Mouse (Mus musculus) 3134 (cell line): ENCODE results near the gene AL732309.1.
A peak's percentile ranks its signal among the peaks of the same experiment; 100 is the strongest.

Experiments
- DNase-seq: peaks from one replicate; pipeline ENCODE4 v3.0.0-alpha.2; 2011; ENCODE audit warnings: low spot score; ENCODE audit not compliant: insufficient read length; ENCODE audit errors: extremely low read depth

AL732309.1 gene

DNA sequence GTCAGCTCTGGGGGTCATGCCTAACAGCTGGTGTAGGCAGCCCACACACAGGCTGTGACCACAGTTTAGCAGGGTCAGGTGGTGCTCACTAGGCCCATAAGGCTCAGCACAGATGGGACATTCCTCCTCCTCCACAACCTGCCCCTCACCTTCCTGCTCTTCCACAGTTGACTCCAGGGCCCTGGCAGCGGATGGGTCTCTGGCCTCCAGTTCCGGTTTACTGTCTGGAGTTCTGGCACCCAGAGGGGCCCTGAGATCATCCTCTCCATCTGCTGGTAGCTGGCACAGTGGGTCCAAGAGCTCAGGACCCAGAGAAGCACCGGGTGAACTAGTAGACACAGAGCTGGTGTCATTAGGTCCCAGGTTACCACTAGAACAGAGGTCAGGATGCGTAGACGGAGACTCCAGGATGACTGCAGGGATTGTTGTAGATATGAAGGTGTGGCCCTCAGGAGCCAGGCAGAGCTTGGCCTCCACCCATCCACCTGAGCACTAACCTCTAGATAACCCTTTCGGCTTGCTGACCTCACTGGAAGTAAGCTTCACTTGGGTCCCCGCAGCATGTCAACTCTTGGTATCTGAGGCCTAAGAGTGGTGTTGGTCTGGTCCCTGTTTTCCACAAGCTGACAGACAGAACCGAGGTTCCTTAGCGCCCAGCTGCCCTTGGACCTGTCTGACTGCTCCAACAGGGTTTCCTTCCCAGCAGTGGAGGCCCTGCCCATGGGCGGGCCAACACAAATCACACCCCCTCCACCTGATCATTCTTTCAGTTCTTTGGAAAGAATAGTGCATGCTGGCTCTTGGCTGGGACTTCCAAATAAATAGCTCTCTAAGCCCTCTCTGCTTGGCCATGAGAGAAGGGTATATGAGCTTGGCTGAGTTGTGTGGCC lies at the start of gene AL732309.1:
Gene AL732309.1 (minus strand): TSS at position 681 of the 890 bp plus-strand sequence.
- no peak for DNase-seq

DNA sequence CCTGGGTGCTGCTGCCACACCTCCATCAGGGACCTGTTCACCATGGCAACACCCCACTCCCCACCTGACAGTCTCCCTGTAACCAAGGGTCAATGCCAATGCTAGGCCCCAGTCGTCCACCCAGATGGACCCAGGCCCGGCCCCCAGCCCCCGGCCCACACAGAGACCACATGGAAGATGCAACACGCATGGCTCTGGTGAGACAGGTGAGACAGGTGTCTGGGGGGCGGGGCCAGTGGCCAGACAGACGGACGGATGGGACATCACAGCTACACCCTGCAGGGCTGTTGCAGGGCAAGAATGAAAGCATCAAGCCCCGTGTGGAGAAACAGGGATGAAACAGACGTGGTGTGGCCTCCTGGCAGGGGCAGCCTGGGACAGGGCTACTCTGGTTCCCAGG lies 47.0 kb upstream of the AL732309.1 start:
- DNase-seq = no peak

- no peak for DNase-seq
Measured at GRCm38 (mm10) chr2:25292856-25293255, 46.2 kb upstream of the AL732309.1 start.

- DNase-seq = no peak
Measured at GRCm38 (mm10) chr2:25292054-25292544, 45.4 kb upstream of the AL732309.1 start.

- DNase-seq = no peak
Measured at GRCm38 (mm10) chr2:25291184-25292053, 44.8 kb upstream of the AL732309.1 start.

GRCm38 (mm10) chr2:25290816-25291130 lies 44.1 kb upstream of the AL732309.1 start:
- no peak for DNase-seq

DNA sequence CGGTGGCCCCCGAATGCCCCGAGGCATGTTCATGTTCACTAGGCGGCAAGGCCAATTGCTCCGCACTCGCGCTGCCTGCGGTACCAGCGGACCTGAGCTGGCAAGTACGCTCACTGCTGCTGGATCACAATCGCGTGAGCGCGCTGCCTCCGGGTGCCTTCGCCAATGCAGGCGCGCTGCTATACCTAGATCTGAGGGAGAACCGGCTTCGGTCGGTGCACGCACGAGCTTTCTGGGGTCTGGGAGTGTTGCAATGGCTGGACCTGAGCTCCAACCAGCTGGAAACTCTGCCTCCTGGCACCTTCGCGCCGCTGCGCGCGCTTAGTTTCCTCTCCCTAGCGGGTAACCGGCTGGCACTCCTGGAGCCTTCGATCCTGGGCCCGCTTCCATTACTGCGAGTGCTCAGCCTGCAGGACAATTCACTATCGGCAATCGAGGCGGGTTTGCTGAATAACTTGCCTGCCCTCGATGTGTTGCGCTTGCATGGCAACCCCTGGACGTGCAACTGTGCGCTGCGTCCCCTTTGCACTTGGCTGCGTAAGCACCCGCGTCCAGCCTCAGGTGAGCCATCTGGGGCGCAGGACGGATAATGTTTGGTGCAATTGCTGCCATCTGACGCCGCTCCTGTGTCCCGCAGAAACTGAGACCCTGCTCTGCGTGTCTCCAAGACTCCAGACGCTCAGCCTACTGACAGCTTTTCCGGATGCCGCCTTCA lies 43.6 kb upstream of the AL732309.1 start:
- DNase-seq = no peak

GRCm38 (mm10) chr2:25289651-25290050 lies 43.0 kb upstream of the AL732309.1 start, which contains the start of gene Lrrc26:
Lrrc26 (plus strand) TSS chr2:25289915.
- DNase-seq = no peak

DNA sequence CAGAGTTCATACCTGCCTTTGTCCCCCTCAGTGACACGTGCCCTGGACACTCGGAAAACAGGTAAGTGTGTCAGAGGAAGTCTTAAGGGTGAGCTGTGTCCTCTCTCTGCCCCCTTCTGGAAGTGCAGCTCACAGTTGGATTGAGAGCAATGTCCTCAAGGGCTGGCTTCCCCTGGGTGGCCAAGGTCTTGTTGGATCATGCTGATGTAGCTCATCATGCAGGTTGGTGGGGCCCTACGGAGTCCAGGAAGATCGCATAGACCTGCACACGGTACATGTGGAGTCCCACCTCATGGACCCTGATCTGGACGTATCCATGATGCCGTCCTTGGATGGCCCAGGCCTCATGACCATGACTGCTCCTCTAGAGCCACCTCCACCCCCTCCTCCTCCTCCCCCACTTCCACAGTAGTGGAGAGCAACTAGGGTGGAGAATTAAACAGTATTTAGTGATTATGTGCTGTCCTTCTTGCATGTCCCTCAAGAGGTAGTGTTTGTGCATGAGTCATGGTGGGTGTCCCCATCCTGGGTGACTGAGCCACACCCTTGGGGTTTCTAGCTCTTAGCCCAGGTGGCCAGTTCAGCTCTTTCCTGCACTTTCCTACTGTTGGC lies 42.2 kb upstream of the AL732309.1 start:
- peak; percentile 33 for DNase-seq

GRCm38 (mm10) chr2:25287927-25288649 lies 41.4 kb upstream of the AL732309.1 start, which contains the start of gene Tmem210:
Tmem210 (plus strand) TSS chr2:25288145.
- DNase-seq = no peak

- peak; percentile 36 for DNase-seq
Measured at GRCm38 (mm10) chr2:25286837-25287636, 40.4 kb upstream of the AL732309.1 start.

- DNase-seq = no peak
Measured at GRCm38 (mm10) chr2:25286314-25286713, 39.7 kb upstream of the AL732309.1 start.

DNA sequence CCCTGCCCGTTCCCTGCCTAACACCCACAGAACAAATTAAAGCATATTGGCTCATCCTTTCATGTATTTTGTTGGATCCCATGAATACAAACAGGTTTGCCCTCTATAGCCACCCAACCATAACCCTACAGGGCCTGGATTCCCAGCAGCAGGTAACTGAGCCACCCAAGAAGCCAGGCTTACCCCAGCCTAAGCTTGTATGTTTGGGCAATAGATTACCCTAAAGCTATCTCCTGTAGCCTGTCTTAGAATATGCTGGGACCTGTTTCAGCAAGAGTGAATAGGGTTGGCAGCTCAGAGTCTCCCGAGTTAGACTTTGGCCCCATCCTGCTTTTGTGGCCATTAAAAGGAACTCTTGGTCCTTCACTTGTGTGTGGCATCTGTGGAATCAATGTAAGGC lies 38.9 kb upstream of the AL732309.1 start:
- DNase-seq = no peak

GRCm38 (mm10) chr2:25278928-25279882 lies 32.5 kb upstream of the AL732309.1 start:
- DNase-seq = no peak

DNA sequence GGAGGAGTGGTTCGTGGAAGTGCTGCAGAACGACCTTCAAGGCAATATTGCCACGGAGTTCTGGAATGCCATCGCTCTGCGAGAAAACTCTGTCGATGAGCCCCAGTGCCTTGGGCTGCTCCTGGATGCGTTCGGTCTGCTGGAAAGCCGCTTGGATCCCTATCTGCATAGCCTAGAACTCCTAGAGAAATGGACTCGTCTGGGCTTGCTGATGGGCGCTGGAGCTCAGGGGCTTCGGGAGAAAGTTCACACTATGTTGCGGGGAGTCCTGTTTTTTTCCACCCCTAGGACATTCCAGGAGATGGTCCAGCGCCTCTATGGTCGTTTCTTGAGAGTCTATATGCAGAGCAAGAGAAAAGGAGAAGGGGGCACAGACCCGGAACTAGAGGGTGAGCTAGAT lies 26.3 kb upstream of the AL732309.1 start:
- DNase-seq = no peak

DNA sequence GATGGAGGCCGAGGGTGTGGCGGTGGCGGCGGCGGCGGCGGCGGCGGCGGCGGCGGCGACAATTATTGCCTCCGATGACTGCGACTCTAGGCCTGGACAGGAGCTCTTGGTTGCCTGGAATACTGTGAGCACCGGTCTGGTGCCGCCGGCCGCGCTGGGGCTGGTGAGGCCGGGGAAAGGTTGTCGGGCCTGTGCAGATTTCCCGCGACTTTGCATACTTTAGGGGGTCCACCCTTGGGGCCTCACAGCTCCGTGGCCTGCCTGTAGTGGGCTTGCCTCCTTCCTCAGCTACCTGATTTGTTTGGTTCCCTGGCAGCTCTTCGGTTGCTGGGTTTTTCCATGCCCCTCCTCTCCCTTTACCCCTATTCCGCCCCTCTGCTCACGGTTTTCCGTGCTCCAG lies 25.9 kb upstream of the AL732309.1 start:
- DNase-seq = no peak

- peak; percentile 97 for DNase-seq
Measured at GRCm38 (mm10) chr2:25271827-25272511, 25.3 kb upstream of the AL732309.1 start, which contains the start of the genes Ssna1 and Anapc2. Ssna1 (minus strand) TSS chr2:25272438. Anapc2 (plus strand) TSS chr2:25272478.
